Mouse (Mus musculus) cerebellum, adult 18-20 months (tissue): ENCODE measurements around the gene Olfr849.

ENCODE experiments used
- DNase-seq, 2 experiments: peaks; one replicate each; pipeline ENCODE4 v3.0.0; 2021

Gene Olfr849

GRCm38 (mm10) chr9:19439966-19440365 lies at the start of gene Olfr849:
Olfr849 (plus strand) TSS chr9:19440266.
- no peak for DNase-seq

GRCm38 (mm10) chr9:19478148-19478547 lies 38.1 kb downstream of the Olfr849 start, which contains the start of gene Olfr850:
Olfr850 (minus strand) TSS chr9:19478248.
- DNase-seq, result no peak

DNA sequence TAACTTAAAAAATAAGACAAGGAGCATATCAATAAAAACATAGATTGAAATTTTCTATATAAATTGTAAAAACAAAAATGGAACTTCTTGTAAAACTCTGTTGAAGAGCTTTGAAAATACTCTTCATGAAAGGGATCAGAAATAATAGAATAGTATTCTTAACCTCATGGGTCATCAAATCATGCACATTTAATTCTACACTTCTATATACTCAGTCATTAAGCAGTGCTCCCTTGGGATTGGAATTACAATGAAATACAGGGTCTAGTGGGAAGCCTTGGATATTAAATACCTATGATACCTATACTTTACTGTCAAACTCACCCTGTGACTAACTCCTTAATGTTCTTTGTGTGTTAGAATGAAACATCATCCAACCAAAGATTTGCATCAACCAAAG lies 52.9 kb downstream of the Olfr849 start, which contains the start of gene Olfr851:
Gene Olfr851 (plus strand): TSS at position 301 of the 400 bp plus-strand sequence.
- DNase-seq, result no peak
